Mouse (Mus musculus) neural tube, embryonic 13.5 days (tissue): Measurements from ENCODE around the gene Lsm8. TPM values are rescaled to one million over a fixed set of nuclear protein-coding genes. Genes with fewer than 3 reads are reported as not detected.
"Not testable (repeated sequence)": the region's sequence is repeated elsewhere in the genome, so short reads cannot be mapped to it uniquely, and the experiment has no call there.

Experiments
- ATAC-seq: fragments of 200-750 bp; cut with Nextera tagmentation; 2 replicates; pipeline ENCODE4 v1.8.0; 2017; ENCODE audit warnings: low read depth, mild to moderate bottlenecking, moderate TSS enrichment, moderate library complexity
- H3K27ac ChIP-seq: fragments of 300-500 bp; sonication (generic); replicated peaks from 2 replicates; pipeline ENCODE4 v1.5.1; 2015; ENCODE audit warnings: moderate library complexity, mild to moderate bottlenecking, inconsistent platforms
- H3K27me3 ChIP-seq: fragments of 300-500 bp; sonication (generic); 2 replicates; pipeline ENCODE4 v1.6.1; 2015; ENCODE audit warnings: mild to moderate bottlenecking, inconsistent platforms
- H3K36me3 ChIP-seq: fragments of 300-500 bp; sonication (generic); 2 replicates; pipeline ENCODE4 v1.6.1; 2015; ENCODE audit warnings: mild to moderate bottlenecking, inconsistent platforms
- H3K4me1 ChIP-seq: fragments of 300-500 bp; sonication (generic); replicated peaks from 2 replicates; pipeline ENCODE4 v1.6.1; 2015; ENCODE audit warnings: inconsistent platforms
- H3K4me2 ChIP-seq: fragments of 300-500 bp; sonication (generic); 2 replicates; pipeline ENCODE4 v1.6.1; 2015; ENCODE audit warnings: inconsistent platforms, mild to moderate bottlenecking, moderate library complexity
- H3K4me3 ChIP-seq: fragments of 300-500 bp; sonication (generic); 2 replicates; pipeline ENCODE4 v1.5.1; 2015; ENCODE audit warnings: mild to moderate bottlenecking, inconsistent platforms
- H3K9ac ChIP-seq: fragments of 300-500 bp; sonication (generic); 2 replicates; pipeline ENCODE4 v1.6.1; 2015; ENCODE audit warnings: moderate library complexity, mild to moderate bottlenecking, inconsistent platforms
- H3K9me3 ChIP-seq: fragments of 300-500 bp; sonication (generic); 2 replicates; pipeline ENCODE4 v1.6.1; 2016; ENCODE audit warnings: inconsistent platforms
- WGBS: fragments of 180-500 bp; shearing (Covaris S2); methylation state at CpG from one replicate; pipeline ENCODE4 v1.1.7; 2015; 5-methylcytosine and 5-hydroxymethylcytosine counted together
- polyA plus RNA-seq: library from polyadenylated mRNA; unstranded; fragments of >200 nt; fragmentation: Nextera tagmentation; extraction: Ambion mirVana; gene quantifications from 2 replicates; pipeline ENCODE4 v1.2.1, GENCODE M21; 2015

The Lsm8 gene
- polyA plus RNA-seq: 124 and 145 TPM in 2 replicates

GRCm38 (mm10) chr6:18848051-18848701 lies at the start of gene Lsm8:
Gene Lsm8, plus strand, starts transcription at chr6:18848579.
- peak; percentile 100 for ATAC-seq
- H3K9ac ChIP-seq: peak within 1 kb of the TSS; percentile 88
- peaks cover 26% of the 10 kb centered on the region for H3K4me1 ChIP-seq
- peak within 1 kb of the TSS; percentile 91 for H3K27ac ChIP-seq
- H3K9me3 ChIP-seq: no peaks in the 10 kb centered on the region
- H3K4me2 ChIP-seq: peak within 1 kb of the TSS; percentile 65
- peak within 1 kb of the TSS; percentile 68 for H3K4me3 ChIP-seq
- WGBS: 1% methylated on average over 37 of the region's 37 CpGs
- H3K27me3 ChIP-seq: no peaks in the 10 kb centered on the region
- peaks cover 22% of the 10 kb centered on the region for H3K36me3 ChIP-seq

GRCm38 (mm10) chr6:18800869-18801511 lies 47.4 kb upstream of the Lsm8 start:
- no peaks in the 10 kb centered on the region for H3K9me3 ChIP-seq
- no peak for ATAC-seq
- no peak overlapping the region for H3K4me2 ChIP-seq
- H3K9ac ChIP-seq: no peak overlapping the region
- no peaks in the 10 kb centered on the region for H3K27me3 ChIP-seq
- no peak overlapping the region for H3K27ac ChIP-seq
- no peak overlapping the region for H3K4me3 ChIP-seq
- H3K36me3 ChIP-seq: no peaks in the 10 kb centered on the region
- WGBS: 88% methylated on average over 2 of the region's 2 CpGs
- no peaks in the 10 kb centered on the region for H3K4me1 ChIP-seq

DNA sequence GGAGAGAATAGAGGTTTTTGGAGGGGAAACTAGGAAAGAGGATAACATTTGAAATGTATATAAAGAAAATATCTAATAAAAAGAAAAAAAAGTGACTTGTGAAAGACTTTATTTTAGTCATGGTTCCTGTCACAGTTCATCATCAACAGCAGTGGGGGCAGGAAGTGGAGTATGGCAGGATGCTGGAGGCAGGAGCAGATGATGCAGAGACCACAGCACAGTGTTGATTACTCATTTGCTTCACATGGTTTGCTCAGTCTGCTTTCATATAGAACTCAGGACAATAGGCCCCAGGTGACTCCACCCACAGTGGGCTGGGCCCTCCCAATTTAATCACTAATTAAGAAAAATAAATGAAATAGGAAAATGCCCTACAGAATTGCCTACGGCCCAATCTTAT lies 35.8 kb upstream of the Lsm8 start:
- no peak for ATAC-seq
- no peak overlapping the region for H3K4me3 ChIP-seq
- no peak overlapping the region for H3K4me2 ChIP-seq
- H3K9me3 ChIP-seq: no peaks in the 10 kb centered on the region
- H3K27me3 ChIP-seq: no peaks in the 10 kb centered on the region
- H3K4me1 ChIP-seq: no peaks in the 10 kb centered on the region
- H3K36me3 ChIP-seq: no peaks in the 10 kb centered on the region
- no peak overlapping the region for H3K9ac ChIP-seq
- no peak overlapping the region for H3K27ac ChIP-seq
- WGBS: 78% methylated on average over 1 of the region's 1 CpGs

GRCm38 (mm10) chr6:18815606-18816005 lies 32.8 kb upstream of the Lsm8 start:
- H3K9me3 ChIP-seq: no peaks in the 10 kb centered on the region
- H3K4me2 ChIP-seq: no peak overlapping the region
- H3K4me1 ChIP-seq: no peaks in the 10 kb centered on the region
- no peaks in the 10 kb centered on the region for H3K36me3 ChIP-seq
- no peak overlapping the region for H3K27ac ChIP-seq
- no peak overlapping the region for H3K4me3 ChIP-seq
- 75% methylated on average over 2 of the region's 2 CpGs for WGBS
- H3K9ac ChIP-seq: no peak overlapping the region
- ATAC-seq: no peak
- H3K27me3 ChIP-seq: no peaks in the 10 kb centered on the region

- no peak for ATAC-seq
Observed at GRCm38 (mm10) chr6:18819343-18819742, 29.0 kb upstream of the Lsm8 start.

DNA sequence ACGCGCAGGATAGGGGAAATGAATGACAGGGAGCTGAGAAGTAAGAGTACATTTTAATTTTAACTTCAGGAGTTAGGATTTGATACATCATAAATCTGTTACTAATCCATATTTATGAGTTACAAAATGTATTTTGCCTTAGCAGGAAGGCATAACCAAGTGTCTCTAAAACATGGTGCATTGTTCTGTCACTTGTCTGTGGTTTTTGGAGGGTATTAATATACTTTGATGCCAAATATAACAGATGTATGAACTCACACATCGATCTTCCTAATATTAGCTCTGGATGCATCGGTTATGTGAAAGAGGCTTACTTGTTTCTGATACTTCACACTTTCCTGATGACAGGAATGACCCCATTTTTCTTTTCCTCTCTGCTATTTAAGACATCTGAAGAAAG lies 28.1 kb upstream of the Lsm8 start:
- Histone ChIP-seq H3K4me2 (no peak overlapping the region), H3K9ac (no peak overlapping the region), H3K4me1 (no peaks in the 10 kb centered on the region), H3K4me3 (no peak overlapping the region), H3K27ac (no peak overlapping the region), H3K9me3 (no peaks in the 10 kb centered on the region), H3K36me3 (no peaks in the 10 kb centered on the region), H3K27me3 (no peaks in the 10 kb centered on the region)
- ATAC-seq: no peak
- WGBS: 73% methylated on average over 4 of the region's 4 CpGs

More at GRCm38 (mm10) chr6:18819343-18819742, 29.0 kb upstream of the Lsm8 start:
- Histone ChIP-seq H3K9me3 (no peaks in the 10 kb centered on the region), H3K4me1 (no peaks in the 10 kb centered on the region), H3K4me3 (no peak overlapping the region), H3K27me3 (no peaks in the 10 kb centered on the region), H3K36me3 (no peaks in the 10 kb centered on the region), H3K27ac (no peak overlapping the region), H3K9ac (no peak overlapping the region), H3K4me2 (no peak overlapping the region)
- WGBS: 15% methylated on average over 4 of the region's 4 CpGs

GRCm38 (mm10) chr6:18822812-18823211 lies 25.6 kb upstream of the Lsm8 start:
- no peak overlapping the region for H3K27ac ChIP-seq
- H3K4me2 ChIP-seq: no peak overlapping the region
- no peaks in the 10 kb centered on the region for H3K36me3 ChIP-seq
- H3K9me3 ChIP-seq: no peaks in the 10 kb centered on the region
- no peaks in the 10 kb centered on the region for H3K4me1 ChIP-seq
- WGBS: 77% methylated on average over 1 of the region's 1 CpGs
- no peak for ATAC-seq
- H3K4me3 ChIP-seq: no peak overlapping the region
- H3K9ac ChIP-seq: no peak overlapping the region
- no peaks in the 10 kb centered on the region for H3K27me3 ChIP-seq

GRCm38 (mm10) chr6:18832958-18833357 lies 15.4 kb upstream of the Lsm8 start:
- Histone ChIP-seq H3K4me1 (no peaks in the 10 kb centered on the region), H3K36me3 (no peaks in the 10 kb centered on the region), H3K27ac (no peak overlapping the region), H3K4me2 (no peak overlapping the region), H3K27me3 (no peaks in the 10 kb centered on the region), H3K9me3 (no peaks in the 10 kb centered on the region), H3K9ac (no peak overlapping the region), H3K4me3 (no peak overlapping the region)
- 78% methylated on average over 1 of the region's 1 CpGs for WGBS
- ATAC-seq: no peak

- not testable (repeated sequence) for H3K27ac ChIP-seq, ATAC-seq, H3K4me3 ChIP-seq, H3K27me3 ChIP-seq, H3K36me3 ChIP-seq, H3K9ac ChIP-seq, H3K9me3 ChIP-seq, H3K4me1 ChIP-seq, H3K4me2 ChIP-seq
- 82% methylated on average over 5 of the region's 11 CpGs for WGBS
Observed at GRCm38 (mm10) chr6:18844529-18844928, 3.9 kb upstream of the Lsm8 start.

DNA sequence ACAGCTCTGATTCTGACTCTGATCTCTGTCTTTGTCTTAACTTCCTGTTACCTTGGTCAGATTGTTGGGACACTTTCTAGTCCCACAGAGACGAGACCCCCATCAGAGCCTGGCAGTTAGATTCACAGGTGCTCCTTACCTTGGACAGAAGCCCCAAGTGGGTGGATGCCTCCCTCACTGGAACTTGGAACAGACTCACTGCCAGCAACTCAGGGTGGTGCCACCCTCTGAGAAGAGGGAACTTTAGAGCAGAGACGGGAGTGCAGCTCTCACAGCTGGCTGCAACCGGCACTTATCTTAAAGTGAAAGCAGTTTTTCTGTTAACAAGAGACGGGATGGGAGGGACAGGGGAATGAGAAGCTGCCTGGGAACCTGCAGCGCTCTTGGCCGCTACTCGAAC lies 2.8 kb upstream of the Lsm8 start:
- not testable (repeated sequence) for H3K27ac ChIP-seq, H3K9me3 ChIP-seq, H3K36me3 ChIP-seq, H3K4me2 ChIP-seq, H3K9ac ChIP-seq, H3K27me3 ChIP-seq, H3K4me3 ChIP-seq, ATAC-seq
- peaks cover 13% of the 10 kb centered on the region for H3K4me1 ChIP-seq
- WGBS: 25% methylated on average over 5 of the region's 7 CpGs

DNA sequence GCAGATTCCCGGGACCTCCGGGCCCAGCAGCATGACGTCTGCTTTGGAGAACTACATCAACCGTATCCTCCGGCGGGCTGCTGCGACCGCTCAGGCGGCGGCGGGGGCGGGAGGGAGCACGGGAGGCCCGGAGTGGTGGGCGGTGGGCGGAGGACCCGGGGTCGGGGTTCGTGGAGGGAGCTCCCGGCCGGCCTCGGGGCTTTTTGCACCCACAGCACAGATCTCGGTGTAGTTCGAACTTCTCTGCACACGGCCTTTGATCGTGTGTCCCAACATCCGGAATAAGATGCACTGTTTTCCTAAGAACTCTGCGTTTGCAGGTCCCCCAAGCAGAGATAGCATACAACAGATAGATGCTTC lies 303 bp downstream of the Lsm8 start:
- H3K27me3 ChIP-seq: no peaks in the 10 kb centered on the region
- peak overlapping the region; percentile 91 for H3K27ac ChIP-seq
- H3K36me3 ChIP-seq: peaks cover 26% of the 10 kb centered on the region
- peak overlapping the region; percentile 68 for H3K4me3 ChIP-seq
- H3K4me2 ChIP-seq: peak overlapping the region; percentile 65
- WGBS: 0% methylated on average over 27 of the region's 28 CpGs
- H3K9ac ChIP-seq: peak overlapping the region; percentile 88
- H3K4me1 ChIP-seq: peaks cover 26% of the 10 kb centered on the region
- H3K9me3 ChIP-seq: no peaks in the 10 kb centered on the region
- no peak; the same call in 1 of the 2 replicates for ATAC-seq

GRCm38 (mm10) chr6:18855323-18855722 lies 6.9 kb downstream of the Lsm8 start:
- ATAC-seq: no peak
- Histone ChIP-seq H3K9ac (no peak overlapping the region), H3K9me3 (no peaks in the 10 kb centered on the region), H3K4me1 (peaks cover 14% of the 10 kb centered on the region), H3K27ac (no peak overlapping the region), H3K27me3 (no peaks in the 10 kb centered on the region), H3K4me3 (no peak overlapping the region), H3K4me2 (no peak overlapping the region), H3K36me3 (peaks cover 51% of the 10 kb centered on the region)
